In genomic region chr5:112343205-112343595, GRCm38 (mm10) we compare ENCODE assay signal across 8 mouse cellular contexts. TPM values are rescaled to one million over a fixed set of nuclear protein-coding genes. Genes with fewer than 3 reads are reported as not detected.
DNase-seq lines count a peak whose midpoint lies in the region; ATAC-seq lines count a peak whose summit lies in the region.

No protein-coding gene starts in this region.

- DNase-seq in embryo, embryonic 10.5 days (ENCODE audit: low spot score) = peak; percentile 59
- no peak for DNase-seq in embryo, embryonic 11 days
- peak; percentile 58 for DNase-seq in 3T3-L1 (ENCODE audit: low read depth, low spot score)
- no peak for DNase-seq in yolk sac, embryonic 10.5 days (ENCODE audit: low spot score)
- DNase-seq in frontal cortex, adult 2 months (ENCODE audit: extremely low spot score in 1 of 2, low spot score in 1 of 2) = no peak

- H3K9me3 ChIP-seq in hindbrain, embryonic 16.5 days (ENCODE audit: control insufficient read depth, low read length) = no peaks in the 10 kb centered on the region

- H3K27ac ChIP-seq in hindbrain, embryonic 16.5 days (ENCODE audit: low read depth, low read length) = peak overlapping the region; percentile 74

- WGBS in hindbrain, embryonic 16.5 days = 1% methylated on average over 13 of the region's 24 CpGs

- peak overlapping the region; percentile 81 for H3K4me2 ChIP-seq in hindbrain, embryonic 16.5 days (ENCODE audit: low read length)

- peaks cover 31% of the 10 kb centered on the region for H3K4me1 ChIP-seq in hindbrain, embryonic 16.5 days (ENCODE audit: control insufficient read depth, insufficient read depth, low read depth, low read length)

- peak overlapping the region; percentile 70 for H3K4me3 ChIP-seq in hindbrain, embryonic 16.5 days (ENCODE audit: low read length)

- peak; percentile 37 for ATAC-seq in common myeloid progenitor, adult 5-6 weeks (replicated peaks; ENCODE audit: low read depth, poor library complexity, severe bottlenecking)
- ATAC-seq in hindbrain, embryonic 16.5 days = peak; percentile 72
- ATAC-seq in megakaryocyte-erythroid progenitor cell, adult 5-6 weeks (replicated peaks; ENCODE audit: low FRiP score, low TSS enrichment, poor library complexity, severe bottlenecking) = peak; percentile 46

- H3K36me3 ChIP-seq in hindbrain, embryonic 16.5 days (ENCODE audit: control insufficient read depth, insufficient read depth, low read length) = peaks cover 4% of the 10 kb centered on the region

- peak overlapping the region; percentile 86 for H3K9ac ChIP-seq in hindbrain, embryonic 16.5 days (ENCODE audit: low read depth, low read length)

- H3K27me3 ChIP-seq in hindbrain, embryonic 16.5 days (replicated peaks; ENCODE audit: control insufficient read depth, insufficient read depth, low read length) = no peaks in the 10 kb centered on the region

RNA-seq across cellular contexts. Expression of gene Hps4, which starts 0.3 kb away (rescaled TPM):
- 13.9 and 21.1 TPM in 2 replicates for total RNA-seq in common myeloid progenitor, adult 5-6 weeks (2017)
- polyA plus RNA-seq in hindbrain, embryonic 16.5 days (2015; fragmentation: Nextera tagmentation; extraction: Ambion mirVana) = 37.4 and 39.6 TPM in 2 replicates
- total RNA-seq in megakaryocyte-erythroid progenitor cell, adult 5-6 weeks (2014; fragmentation: Nextera tagmentation) = 18.6 and 41.1 TPM in 2 replicates
- 5.9 and 9.6 TPM in 2 replicates for total RNA-seq in megakaryocyte-erythroid progenitor cell, adult 5-6 weeks (2017)
- polyA plus RNA-seq in frontal cortex, adult 2 months (2012; rRNA removed) = 41.4 and 42.5 TPM in 2 replicates

RNA-seq across cellular contexts. Expression of gene Srrd, which starts 0.4 kb away (rescaled TPM):
- total RNA-seq in common myeloid progenitor, adult 5-6 weeks (2017) = 10.3 and 20.0 TPM in 2 replicates
- 58.3 and 60.8 TPM in 2 replicates for polyA plus RNA-seq in hindbrain, embryonic 16.5 days (2015; fragmentation: Nextera tagmentation; extraction: Ambion mirVana)
- 17.6 and 30.6 TPM in 2 replicates for total RNA-seq in megakaryocyte-erythroid progenitor cell, adult 5-6 weeks (2014; fragmentation: Nextera tagmentation)
- total RNA-seq in megakaryocyte-erythroid progenitor cell, adult 5-6 weeks (2017) = 16.2 and 18.7 TPM in 2 replicates
- polyA plus RNA-seq in frontal cortex, adult 2 months (2012; rRNA removed) = 55.5 and 58.8 TPM in 2 replicates

RNA-seq across cellular contexts. Expression of gene Gm6583, which starts 12.6 kb away (rescaled TPM):
- total RNA-seq in common myeloid progenitor, adult 5-6 weeks (2017) = not detected in 2 replicates
- 0.17 and 0.21 TPM in 2 replicates for polyA plus RNA-seq in hindbrain, embryonic 16.5 days (2015; fragmentation: Nextera tagmentation; extraction: Ambion mirVana)
- not detected in 2 replicates for total RNA-seq in megakaryocyte-erythroid progenitor cell, adult 5-6 weeks (2014; fragmentation: Nextera tagmentation)
- total RNA-seq in megakaryocyte-erythroid progenitor cell, adult 5-6 weeks (2017) = not detected in 2 replicates
- 0.04 TPM in 1 of 2 replicates, not detected in the other for polyA plus RNA-seq in frontal cortex, adult 2 months (2012; rRNA removed)

RNA-seq across cellular contexts. Expression of gene Tfip11, which starts 17.0 kb away (rescaled TPM):
- 18.6 and 23.8 TPM in 2 replicates for total RNA-seq in common myeloid progenitor, adult 5-6 weeks (2017)
- polyA plus RNA-seq in hindbrain, embryonic 16.5 days (2015; fragmentation: Nextera tagmentation; extraction: Ambion mirVana) = 31.9 and 34.6 TPM in 2 replicates
- total RNA-seq in megakaryocyte-erythroid progenitor cell, adult 5-6 weeks (2014; fragmentation: Nextera tagmentation) = 32.1 and 33.3 TPM in 2 replicates
- 14.7 and 22.6 TPM in 2 replicates for total RNA-seq in megakaryocyte-erythroid progenitor cell, adult 5-6 weeks (2017)
- polyA plus RNA-seq in frontal cortex, adult 2 months (2012; rRNA removed) = 36.6 and 40.0 TPM in 2 replicates

RNA-seq across cellular contexts. Expression of gene Asphd2, which starts 51.5 kb away (rescaled TPM):
- 0.05 TPM in 1 of 2 replicates, not detected in the other for total RNA-seq in common myeloid progenitor, adult 5-6 weeks (2017)
- polyA plus RNA-seq in hindbrain, embryonic 16.5 days (2015; fragmentation: Nextera tagmentation; extraction: Ambion mirVana) = 29.5 and 37.0 TPM in 2 replicates
- total RNA-seq in megakaryocyte-erythroid progenitor cell, adult 5-6 weeks (2014; fragmentation: Nextera tagmentation) = not detected in 2 replicates
- not detected in 2 replicates for total RNA-seq in megakaryocyte-erythroid progenitor cell, adult 5-6 weeks (2017)
- polyA plus RNA-seq in frontal cortex, adult 2 months (2012; rRNA removed) = 146 and 153 TPM in 2 replicates

Comparison
In these comparisons a context has a peak if more than half of its experiments do, and no peak if none do; other contexts are left out.
1. DNase-seq: peak in embryo, embryonic 10.5 days (single experiment) and 3T3-L1 (single experiment); none in embryo, embryonic 11 days (single experiment), yolk sac, embryonic 10.5 days (single experiment) and frontal cortex, adult 2 months (0 of 2).
2. Peak in every context shown above with its lines, with median percentiles within 50 percentile points of each other: ATAC-seq.